Mouse (Mus musculus) brain, embryonic 18.5 days (tissue): Measurements from ENCODE around the gene Sumo3.
A peak's percentile ranks its signal among the peaks of the same experiment; 100 is the strongest.

ENCODE experiments used
- DNase-seq: peaks from one replicate; pipeline ENCODE4 v3.0.0-alpha.2; 2012; ENCODE audit warnings: low read depth, low spot score

Sumo3 gene

DNA sequence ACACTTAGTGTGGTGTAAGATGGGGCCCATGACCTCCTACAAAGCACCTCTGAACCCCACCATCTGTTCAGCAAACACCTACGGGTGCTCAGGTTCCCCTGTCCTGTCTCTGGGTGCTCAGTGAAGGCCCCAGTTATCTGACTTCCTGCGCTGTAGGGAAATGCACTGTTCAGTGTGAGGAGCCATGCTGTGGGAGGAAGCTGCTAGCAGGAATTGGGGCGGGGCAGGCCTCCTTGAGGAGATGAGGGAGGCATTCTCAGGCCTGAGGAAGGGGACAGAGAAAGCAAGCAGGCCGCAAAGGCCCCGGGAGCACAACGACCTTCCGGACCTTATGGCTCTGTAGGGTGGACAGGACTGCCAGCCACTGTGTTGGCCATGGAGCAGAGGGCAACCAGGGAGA lies 16.8 kb upstream of the Sumo3 start:
- DNase-seq: no peak

DNA sequence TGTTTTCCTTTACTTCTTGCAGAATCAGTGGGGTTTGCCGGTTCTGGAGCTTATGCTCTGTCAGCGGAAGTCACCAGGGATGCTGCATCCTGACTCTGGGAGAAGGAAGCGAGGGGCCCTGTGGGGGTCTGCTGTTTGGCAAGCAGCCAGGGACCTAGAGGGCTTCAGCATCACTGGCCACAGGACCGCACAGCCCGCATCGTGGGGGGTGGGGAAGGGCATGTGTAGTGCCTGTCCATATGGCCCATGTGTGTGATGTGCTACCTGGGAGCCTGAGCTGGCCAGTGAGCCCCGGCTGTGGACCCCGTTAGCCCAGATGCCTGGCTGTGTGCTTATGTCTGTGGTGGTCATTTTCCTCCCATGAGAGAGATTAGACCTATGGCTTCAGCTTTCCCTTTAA lies 16.1 kb upstream of the Sumo3 start:
- DNase-seq: no peak

DNA sequence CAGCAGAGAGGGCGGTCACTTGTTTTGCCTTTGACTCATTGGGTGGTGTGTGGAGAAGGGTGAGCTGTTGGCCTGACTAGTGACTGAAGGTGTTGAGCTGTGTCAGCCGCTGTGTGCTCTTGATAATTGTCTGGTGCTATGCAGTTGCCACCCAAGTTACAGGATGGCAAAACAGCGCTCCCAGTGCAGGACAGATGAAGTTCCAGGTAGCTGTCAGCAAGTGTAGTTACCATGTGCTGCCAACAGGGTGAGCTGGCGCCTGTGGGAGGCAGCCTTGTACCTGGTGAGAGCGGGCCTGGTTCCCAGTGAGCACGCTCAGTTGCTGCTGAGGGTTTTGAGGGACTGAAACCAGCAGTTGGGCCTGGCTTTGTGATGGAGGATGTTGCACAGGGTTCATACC lies 15.1 kb upstream of the Sumo3 start:
- no peak for DNase-seq

DNA sequence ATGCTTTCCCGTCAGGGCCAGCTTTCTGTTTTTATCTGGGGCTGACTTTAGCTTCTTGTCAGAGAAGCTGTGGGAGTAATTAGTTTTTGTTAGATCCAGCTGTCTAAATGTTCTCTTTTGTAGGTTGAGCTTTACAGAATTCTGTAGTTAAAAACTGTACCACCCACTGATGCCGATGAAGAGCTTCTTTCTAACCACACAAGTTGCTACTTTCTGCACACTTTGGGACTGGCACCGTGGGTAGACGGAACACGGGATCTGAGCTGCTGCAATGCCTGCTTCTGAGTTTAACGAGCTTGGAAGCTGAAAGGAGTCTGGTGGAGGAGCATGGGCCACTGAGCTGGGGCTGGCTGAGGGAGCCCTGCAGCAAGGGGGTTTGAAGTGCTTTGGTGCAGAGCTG lies 14.4 kb upstream of the Sumo3 start:
- no peak for DNase-seq

DNA sequence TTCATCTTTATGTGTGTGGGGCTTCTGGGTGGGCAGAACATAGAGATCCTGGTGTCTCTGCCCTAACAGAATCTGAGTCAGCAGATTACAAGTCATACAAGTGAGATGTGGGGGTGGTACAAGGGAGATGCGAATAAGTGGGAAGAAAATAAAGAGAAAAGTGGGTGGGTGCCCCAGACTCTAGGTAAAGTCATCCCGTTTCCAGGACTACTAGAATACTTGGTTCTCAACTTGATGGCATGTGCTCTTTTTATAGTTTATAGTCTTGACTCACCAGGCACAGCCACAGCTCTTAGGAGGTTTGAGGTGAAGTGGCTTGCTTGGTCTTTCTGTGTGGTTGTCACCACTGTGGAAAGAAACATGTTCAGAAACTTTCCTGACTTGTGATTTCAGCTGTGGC lies 9.8 kb upstream of the Sumo3 start:
- DNase-seq: no peak

DNA sequence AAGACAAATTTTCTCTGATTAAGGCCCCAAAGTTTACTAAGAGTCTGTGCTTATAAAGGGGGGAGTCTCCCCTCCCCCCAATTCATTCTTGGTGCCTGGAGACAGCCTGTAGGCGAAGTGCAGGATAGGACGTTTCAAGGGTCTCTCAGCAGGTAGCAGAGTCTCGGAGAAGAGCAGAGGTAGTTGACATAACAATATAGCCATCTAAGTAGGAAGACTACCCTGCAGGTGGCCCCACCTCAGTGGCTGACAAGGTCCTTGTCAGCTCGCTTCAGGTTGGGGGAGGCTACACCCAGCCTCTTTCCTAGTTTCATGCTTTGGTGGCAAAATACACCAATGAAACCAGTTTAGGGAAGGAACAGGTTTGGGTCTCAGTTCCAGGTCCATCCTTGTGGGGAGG lies 2.9 kb upstream of the Sumo3 start:
- DNase-seq: no peak

DNA sequence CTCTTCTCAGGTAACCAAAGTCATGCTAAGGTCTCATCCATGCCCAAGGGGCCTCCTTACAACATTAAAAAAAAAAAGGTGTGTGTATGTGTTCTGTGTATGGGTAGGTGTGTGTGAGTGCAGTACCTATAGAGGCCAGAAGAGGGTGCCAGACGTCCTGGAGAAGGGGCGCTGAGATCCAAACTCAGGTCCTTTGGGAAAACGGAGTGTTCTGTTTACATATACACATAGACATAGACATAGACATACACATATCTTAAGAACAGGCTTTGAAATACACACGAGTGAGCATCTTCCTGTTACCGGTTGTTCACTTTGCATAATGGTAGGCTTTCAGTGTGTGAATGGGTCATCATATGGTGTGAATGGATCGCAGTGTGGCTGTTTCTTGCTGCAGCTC lies 1.8 kb upstream of the Sumo3 start:
- no peak for DNase-seq

DNA sequence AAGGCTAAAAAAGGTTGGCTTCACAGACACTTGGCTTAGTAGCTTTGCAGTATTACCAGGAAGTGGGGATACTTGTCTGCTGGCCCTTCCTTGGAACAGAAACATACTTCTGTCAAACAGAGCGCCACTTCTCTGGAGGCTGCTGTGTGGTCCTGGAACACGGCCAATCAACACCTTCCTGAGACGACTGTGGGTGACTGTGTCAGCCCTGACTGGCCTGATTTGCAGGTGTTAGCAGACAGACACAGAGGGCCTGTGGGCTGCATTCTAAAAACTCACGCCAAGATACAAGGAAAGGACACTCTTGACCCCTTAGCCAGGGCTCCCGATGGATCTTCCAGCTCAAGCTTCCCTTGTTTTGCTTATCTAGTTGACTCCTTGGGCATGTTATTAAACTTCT lies 939 bp upstream of the Sumo3 start:
- DNase-seq: no peak

DNA sequence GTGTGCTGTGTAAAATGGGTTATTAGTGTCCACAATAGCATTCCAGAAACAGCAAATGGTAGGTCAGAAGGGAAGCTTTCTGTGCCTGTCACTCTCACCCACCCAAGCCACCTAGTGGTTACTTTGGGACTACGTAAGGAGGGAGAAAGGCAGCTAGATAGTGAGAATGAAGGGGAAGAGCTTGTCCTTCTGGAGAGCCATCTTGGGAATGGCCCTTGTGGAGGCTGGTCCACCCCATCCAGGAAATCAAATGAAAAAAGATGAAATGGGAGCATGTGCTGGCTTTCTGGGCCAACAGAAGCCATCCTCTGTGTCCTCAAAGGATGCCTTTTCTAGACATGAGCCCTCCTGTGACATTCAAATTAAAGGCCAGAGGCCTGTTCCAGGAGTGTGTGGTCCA lies 529 bp upstream of the Sumo3 start:
- DNase-seq: no peak

DNA sequence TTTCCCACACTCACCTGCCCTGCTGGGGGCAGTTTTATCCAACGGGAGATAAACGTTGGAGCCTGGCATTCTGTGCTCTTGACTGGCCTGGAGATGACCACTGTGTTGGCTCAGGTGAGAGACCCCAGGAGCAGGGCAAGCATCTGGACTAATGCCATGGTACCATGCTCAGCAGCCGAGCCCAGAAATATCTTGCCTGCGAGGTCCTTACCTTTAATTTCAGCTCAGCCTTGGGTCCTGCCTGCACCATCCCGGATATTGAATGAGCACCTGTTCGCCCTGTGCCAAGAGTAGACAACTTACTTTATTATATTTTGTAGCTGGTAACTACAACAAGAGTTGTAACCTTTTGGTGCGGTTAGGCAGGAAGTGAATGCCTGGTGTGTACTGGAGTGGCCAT lies 958 bp downstream of the Sumo3 start:
- no peak for DNase-seq

DNA sequence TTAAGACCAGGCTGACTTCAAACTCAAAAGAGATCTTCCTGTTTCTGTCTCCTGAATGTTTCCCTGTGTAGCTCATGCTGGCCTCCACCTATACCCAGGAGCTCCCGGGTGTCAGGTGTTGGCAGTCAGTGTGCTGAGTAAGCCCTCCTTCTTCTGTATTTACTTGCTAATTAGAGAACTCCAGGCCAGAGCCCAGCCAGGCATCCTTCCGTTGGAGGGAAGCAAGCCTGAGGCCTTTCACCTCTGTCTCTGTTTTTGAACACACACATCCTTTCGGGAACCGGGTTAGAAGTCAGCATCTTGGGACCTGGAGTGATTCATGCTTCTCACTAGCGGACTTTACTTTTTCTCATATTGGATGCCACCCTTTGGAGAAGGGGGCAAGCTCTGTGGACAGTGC lies 1.5 kb downstream of the Sumo3 start:
- DNase-seq: no peak

DNA sequence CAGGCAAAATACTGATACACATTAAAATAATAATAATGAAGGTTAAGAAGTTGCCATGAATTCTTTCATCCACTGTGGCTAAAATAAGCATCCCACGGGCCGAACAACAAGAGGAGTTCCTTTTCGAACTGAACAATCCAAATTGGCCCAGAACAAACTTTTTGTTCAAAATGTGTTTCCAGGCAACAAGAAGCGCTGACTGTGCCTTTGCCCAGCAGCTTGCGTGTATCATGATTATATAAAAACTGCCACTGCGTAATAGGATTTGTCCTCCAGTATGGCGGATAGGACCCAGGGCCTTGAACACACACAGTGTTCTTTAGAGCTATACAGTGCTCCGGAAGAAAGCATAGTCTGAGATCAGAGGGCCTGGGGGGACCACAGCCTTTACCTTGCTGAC lies 2.7 kb downstream of the Sumo3 start:
- no peak for DNase-seq

DNA sequence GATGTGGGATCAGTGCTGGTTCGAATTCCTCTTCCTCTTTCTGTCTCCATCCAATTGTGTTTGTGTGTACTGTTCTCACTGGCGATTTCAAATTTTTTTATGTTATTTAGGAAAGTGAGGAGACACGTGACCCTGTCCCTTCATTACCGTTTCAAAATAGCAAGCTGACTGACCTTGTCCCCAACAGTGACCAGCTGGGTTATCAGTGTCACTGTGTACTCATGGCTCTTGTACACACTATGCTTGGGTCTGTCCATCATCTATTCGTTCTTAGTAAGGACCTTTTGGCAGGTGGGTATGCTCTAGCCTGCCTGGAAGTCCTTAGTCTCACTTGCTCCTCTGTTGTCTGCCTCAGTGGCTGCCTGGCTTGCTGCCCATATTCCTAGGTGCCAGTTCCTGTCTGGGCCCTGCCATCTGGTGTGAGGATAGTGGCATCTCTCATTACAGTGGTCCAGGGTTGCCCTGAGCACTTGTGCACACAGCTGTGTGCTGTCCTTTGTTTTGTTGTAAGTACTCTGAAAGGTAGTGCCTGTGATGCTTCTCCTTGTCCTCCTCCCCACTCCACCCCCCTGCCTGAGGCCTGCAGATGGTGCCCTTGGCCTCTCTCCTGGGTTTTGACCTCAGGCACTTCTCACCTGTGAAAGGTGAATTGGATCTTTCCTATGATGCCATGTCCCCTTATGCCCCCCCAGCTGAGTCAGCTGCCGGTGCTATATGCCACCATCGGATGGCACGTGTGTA lies 4.5 kb downstream of the Sumo3 start:
- no peak for DNase-seq

DNA sequence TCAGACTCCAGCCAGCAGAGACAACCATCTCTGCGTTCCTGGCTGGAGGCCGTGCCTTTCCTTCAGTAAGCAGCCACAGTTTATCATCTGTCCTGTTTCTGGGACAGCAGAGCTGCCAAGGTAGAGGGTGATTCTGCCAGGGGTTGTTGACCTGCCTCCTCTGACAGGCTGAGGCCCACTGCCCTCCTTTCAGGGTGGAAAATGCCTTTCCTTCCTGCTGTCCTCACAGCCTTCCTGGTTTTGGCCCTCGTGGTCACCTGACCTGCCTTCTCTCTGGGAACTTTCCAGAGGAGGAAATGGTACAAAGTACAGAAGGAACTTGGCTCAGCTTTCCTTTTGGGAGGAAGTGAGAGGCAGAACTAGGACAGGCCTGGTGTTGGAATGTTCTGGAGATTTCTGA lies 7.5 kb downstream of the Sumo3 start:
- DNase-seq: no peak

DNA sequence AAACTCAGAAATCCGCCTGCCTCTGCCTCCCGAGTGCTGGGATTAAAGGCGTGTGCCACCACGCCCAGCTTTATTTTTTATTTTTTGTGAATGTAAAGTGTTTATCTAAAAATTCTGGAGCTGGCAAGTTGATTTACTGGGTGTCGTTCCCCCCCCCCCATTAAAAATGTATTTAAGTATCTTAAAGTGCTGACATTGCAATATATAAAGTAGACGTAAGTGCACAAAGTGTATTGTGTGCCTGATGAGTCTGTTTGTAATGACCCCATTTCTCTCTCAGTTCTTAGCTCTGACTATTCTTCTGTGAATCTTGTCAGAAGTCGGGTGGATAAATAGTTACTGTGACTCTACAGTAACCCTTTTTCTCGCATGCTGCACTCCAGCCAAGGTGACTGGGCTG lies 9.8 kb downstream of the Sumo3 start:
- no peak for DNase-seq

DNA sequence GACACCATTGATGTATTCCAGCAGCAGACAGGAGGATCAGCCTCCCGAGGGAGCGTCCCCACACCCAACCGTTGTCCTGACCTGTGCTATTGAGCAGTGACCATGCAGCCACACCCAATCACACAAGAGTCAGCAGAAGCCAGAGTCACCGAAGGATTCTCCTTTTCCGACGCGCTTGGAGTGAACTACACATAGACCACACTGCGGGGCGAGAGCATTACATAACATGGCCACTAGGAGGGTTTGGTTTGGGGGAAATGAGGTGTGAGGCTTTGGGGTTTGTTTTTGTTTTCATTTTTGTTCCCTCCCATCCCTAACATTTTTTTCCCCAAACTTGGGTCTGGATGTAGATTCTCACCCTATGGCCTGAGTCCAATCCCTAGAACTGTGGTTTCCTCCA lies 10.3 kb downstream of the Sumo3 start:
- no peak for DNase-seq

DNA sequence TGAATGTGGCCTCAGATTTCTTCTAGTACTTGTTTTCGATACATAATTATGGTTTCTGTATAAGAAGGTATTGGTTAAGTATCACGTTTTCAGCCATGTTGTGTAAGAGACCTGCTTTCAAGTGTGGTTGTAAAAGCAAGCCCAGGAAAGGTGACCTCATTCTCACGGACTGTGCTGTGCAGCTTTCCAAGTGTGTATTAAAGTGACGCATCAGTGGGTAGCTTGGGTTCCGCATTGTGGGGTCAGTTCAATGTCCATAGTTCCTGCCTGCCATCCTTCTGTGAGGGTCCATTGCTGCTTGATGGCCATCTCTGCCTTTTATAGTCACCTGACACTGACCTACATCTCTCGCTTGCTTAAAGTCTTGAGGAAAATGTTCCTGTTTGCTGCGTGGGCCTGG lies 11.0 kb downstream of the Sumo3 start:
- DNase-seq: no peak

DNA sequence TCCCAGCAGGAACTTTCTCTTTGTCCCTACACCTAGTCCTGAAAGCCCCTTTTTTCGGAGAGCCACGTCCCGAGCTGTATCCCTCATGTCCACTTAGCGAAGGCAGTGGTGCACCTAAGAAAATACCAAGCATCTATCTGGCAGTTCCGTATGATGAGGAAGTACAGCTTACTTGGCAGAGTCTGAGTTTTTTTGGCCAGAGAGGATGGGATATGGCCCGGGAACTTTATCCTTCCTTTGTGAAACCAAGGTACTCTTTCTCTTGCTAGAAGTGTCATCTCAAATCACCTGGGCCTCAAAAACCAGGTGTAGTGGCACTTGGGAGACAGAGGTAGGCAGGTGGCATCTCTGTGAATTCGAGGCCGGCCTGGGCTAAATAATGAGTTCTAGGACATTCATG lies 15.6 kb downstream of the Sumo3 start:
- no peak for DNase-seq

DNA sequence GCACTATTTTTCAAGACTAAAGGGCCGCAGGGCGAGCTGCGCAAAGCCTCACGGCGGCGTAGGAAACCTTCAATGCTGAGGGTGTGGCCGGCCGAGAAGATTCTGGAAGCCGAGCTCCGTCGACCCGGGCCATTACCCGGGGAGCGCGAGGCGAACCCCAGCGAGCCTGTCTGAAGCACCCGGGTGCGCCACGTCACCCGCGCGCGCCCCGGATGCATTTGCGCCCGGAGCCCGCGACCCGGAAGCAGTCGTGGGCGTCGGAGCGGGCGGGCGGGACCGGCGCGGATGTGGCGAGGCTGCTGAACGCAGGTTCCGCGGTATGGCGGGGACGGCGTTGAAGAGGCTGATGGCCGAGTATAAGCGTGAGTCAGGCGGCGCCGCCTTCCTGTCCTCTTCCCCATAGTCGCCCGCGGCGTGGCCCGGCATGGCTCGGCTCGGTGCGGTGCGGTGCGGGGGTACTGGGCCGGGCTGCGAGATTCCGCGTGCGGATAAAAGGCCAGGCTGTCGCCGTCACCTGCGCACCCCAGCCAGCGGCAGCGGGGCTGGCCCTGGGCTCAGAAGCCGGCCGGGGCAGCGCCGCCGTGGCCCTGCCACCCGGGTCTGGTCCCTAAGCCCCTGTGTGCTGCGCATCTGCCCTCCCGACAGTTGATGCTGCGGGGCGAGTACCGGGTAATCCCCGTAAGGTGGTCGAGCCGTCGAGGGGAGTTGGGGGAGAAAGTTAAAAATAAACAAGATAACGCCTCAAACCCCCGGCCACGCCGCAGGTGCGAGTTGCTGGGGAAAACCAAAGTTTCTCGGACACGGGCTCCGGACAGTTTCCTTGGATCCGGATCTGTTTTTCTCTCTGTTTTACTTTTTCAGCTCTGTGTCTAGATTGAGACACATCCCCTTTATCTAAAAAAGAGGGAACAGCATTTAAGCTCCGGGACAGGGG lies 16.4 kb downstream of the Sumo3 start, which contains the start of gene Ube2g2:
Ube2g2 (plus strand) TSS at position 221 of the 934 bp plus-strand sequence.
- peak; percentile 72 for DNase-seq

DNA sequence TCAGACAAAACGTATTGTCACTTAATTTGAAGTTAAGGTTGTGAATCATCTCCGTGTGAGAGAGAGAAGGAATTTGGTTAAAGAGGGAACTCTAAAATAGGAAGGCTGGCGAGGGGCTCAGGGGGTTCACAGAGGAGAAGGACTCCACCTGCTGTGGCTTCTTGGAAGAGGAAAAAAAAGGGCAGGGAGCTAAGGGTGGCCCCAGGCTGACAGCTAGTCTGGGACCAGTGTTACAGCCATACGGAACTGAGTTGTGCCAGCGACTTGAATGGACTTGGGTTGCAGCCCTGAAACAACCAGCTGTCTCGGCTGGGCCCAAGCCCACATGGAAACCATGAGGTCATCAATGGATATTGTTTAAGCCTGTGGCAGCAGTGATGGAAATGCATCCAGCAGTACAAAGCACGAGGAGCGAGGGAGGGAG lies 17.2 kb downstream of the Sumo3 start:
- DNase-seq: no peak

DNA sequence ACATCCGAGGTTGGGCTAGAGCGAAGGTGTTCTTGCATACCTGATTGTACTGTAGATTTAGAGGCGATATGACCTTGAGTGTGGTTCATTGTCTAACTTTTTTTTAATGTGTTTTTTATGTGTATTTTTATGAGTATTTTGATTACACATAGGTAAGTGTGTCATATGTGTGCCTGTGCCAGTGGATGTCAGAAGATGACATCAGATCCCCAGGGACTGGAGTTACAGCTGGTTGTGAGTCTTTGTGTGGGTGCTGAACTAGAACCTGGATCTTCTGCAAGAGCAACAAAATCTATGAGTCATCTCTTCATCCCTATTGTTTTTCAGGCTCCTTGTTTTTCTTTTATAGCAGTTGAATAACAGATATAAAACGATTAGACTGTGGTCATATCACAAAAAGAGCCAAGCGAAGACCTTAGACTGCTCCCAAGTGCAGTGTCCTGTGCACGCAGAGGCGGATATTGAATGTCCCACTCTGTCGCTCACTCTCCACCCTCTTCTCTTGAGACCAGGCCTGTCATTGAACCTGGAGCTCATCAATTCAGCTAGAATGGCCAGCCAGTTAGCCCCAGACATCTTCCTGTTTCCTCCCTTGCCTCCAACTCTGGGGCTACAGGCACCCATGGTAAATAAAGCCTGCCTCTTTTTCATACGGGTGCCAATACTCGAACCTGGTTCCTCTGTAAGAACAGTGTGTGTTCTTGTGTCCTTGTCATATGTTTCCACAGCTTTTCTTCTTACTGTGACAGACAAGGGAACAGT lies 17.9 kb downstream of the Sumo3 start:
- DNase-seq: no peak

DNA sequence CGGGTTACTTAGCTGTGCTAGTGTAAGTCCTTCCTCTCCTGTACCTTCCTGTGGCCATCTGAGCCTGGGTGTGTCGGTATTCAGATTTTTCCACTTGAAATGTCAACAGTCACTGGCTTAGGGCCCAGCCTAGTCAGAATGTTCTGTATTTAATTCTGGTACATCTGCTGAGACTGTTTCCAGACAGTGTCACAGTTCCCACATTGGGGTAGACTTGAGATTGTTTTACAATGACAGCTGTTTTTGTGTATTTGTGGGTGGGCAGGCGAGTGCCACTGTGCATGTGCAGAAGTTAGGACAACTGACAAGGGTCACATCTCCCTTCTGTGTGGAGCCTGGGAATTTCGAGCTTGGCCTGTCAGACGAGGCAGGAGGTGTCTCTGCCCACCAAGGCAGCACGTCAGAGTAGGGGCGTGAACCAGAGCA lies 18.7 kb downstream of the Sumo3 start:
- DNase-seq: no peak
